Mouse (Mus musculus) liver, embryonic 15.5 days (tissue): ENCODE results near the gene Gm10413. TPM values are rescaled to one million over a fixed set of nuclear protein-coding genes. Genes with fewer than 3 reads are reported as not detected.
"Not testable (repeated sequence)": the region's sequence is repeated elsewhere in the genome, so short reads cannot be mapped to it uniquely, and the experiment has no call there.

ENCODE experiments used
- ATAC-seq: fragments of 200-750 bp; cut with Nextera tagmentation; 2 replicates; pipeline ENCODE4 v1.8.0; 2017; ENCODE audit warnings: moderate number of reproducible peaks, mild to moderate bottlenecking, moderate library complexity; ENCODE audit not compliant: insufficient read depth
- H3K27ac ChIP-seq: fragments of 300-500 bp; sonication (generic); replicated peaks from 2 replicates; pipeline ENCODE4 v1.5.1; 2015; ENCODE audit warnings: mild to moderate bottlenecking, inconsistent platforms
- H3K27me3 ChIP-seq: fragments of 300-500 bp; sonication (generic); 2 replicates; pipeline ENCODE4 v1.6.1; 2015; ENCODE audit warnings: mild to moderate bottlenecking, inconsistent platforms
- H3K36me3 ChIP-seq: fragments of 300-500 bp; sonication (generic); replicated peaks from 2 replicates; pipeline ENCODE4 v1.6.1; 2015; ENCODE audit warnings: moderate library complexity, mild to moderate bottlenecking, inconsistent platforms
- H3K4me1 ChIP-seq: fragments of 300-500 bp; sonication (generic); replicated peaks from 2 replicates; pipeline ENCODE4 v1.6.1; 2015; ENCODE audit warnings: inconsistent platforms
- H3K4me2 ChIP-seq: fragments of 300-500 bp; sonication (generic); 2 replicates; pipeline ENCODE4 v1.6.1; 2015; ENCODE audit warnings: moderate library complexity, mild to moderate bottlenecking, inconsistent platforms
- H3K4me3 ChIP-seq: fragments of 300-500 bp; sonication (generic); replicated peaks from 2 replicates; pipeline ENCODE4 v1.5.1; 2015; ENCODE audit warnings: mild to moderate bottlenecking, inconsistent platforms
- H3K9ac ChIP-seq: fragments of 300-500 bp; sonication (generic); 2 replicates; pipeline ENCODE4 v1.6.1; 2015; ENCODE audit warnings: moderate library complexity, mild to moderate bottlenecking, inconsistent platforms
- H3K9me3 ChIP-seq: fragments of 300-500 bp; sonication (generic); replicated peaks from 2 replicates; pipeline ENCODE4 v1.6.1; 2016; ENCODE audit warnings: inconsistent platforms
- WGBS: fragments of 180-500 bp; shearing (Covaris S2); methylation state at CpG from one replicate; pipeline ENCODE4 v1.1.7; 2015; ENCODE audit warnings: mixed read lengths; ENCODE audit not compliant: insufficient replicate concordance; 5-methylcytosine and 5-hydroxymethylcytosine counted together
- polyA plus RNA-seq: library from polyadenylated mRNA; unstranded; fragments of >200 nt; fragmentation: Nextera tagmentation; extraction: Ambion mirVana; gene quantifications from 2 replicates; pipeline ENCODE4 v1.2.1, GENCODE M21; 2015

Gm10413 gene
- not detected in 2 replicates for polyA plus RNA-seq

- H3K27me3 ChIP-seq, H3K9ac ChIP-seq, H3K4me2 ChIP-seq, H3K27ac ChIP-seq, ATAC-seq, H3K9me3 ChIP-seq, H3K36me3 ChIP-seq, H3K4me1 ChIP-seq, H3K4me3 ChIP-seq: not testable (repeated sequence)
- no CpG with 5 or more reads among the region's 2 CpGs for WGBS
These were observed at the start of gene Gm10413 for GRCm38 (mm10) chr14:3394793-3395192. Gene Gm10413 (plus strand): TSS chr14:3395093.

DNA sequence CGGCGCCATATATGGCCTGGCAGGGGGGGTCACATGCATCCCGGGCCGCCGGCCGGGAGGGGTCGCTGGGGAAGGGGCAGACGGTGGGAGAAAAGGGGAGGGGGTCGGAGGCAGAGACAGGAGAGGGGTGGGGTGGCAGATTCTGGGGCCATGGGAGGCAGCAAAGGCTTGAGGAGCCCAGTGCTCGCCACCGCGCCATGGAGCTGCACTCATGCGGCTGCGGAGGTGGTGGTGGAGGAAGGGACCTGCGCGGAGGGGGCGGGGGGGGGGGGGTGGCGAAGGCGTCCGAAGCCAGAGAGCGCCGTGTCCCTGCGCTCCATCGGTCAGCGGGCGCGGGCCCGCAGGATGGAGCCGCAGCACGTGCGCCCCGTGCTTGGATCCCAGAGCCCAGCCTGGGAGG is 17.4 kb downstream of the Gm10413 start, which contains the start of gene Gm10409:
Gene Gm10409, plus strand, starts transcription at position 301 of the 400 bp plus-strand sequence.
- not testable (repeated sequence) for H3K4me3 ChIP-seq, H3K36me3 ChIP-seq, ATAC-seq, H3K4me1 ChIP-seq, H3K4me2 ChIP-seq, H3K9me3 ChIP-seq, H3K9ac ChIP-seq, H3K27me3 ChIP-seq, H3K27ac ChIP-seq
- WGBS = no CpG with 5 or more reads among the region's 32 CpGs

DNA sequence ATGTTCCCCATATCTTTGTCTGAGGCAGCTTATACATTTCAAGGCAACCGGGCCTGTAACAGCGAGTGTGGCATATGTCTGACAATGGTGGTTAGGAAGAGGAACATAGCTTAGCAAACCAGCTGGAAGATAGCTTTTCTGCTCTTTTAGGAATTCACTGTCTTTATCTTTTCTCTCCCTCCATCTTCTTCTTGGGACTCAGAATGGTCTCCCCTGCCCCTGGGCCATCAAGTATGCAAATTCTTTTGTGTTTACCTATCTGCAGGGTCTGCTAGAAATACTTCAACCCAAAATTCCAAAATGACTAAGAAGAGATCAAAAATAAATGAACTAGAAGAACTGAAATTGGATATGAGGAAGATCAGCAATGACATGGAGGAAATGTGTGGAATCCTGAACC is 32.9 kb downstream of the Gm10413 start, which contains the start of gene Gm3005:
Gene Gm3005, plus strand, starts transcription at position 301 of the 400 bp plus-strand sequence.
- ATAC-seq, H3K27me3 ChIP-seq, H3K9ac ChIP-seq, H3K4me3 ChIP-seq, H3K36me3 ChIP-seq, H3K27ac ChIP-seq, H3K4me2 ChIP-seq, H3K4me1 ChIP-seq, H3K9me3 ChIP-seq: not testable (repeated sequence)
- WGBS = no CpG with 5 or more reads among the region's 2 CpGs

GRCm38 (mm10) chr14:3449079-3449478 is 54.2 kb downstream of the Gm10413 start, which contains the start of gene Gm10408:
Gene Gm10408 (plus strand): TSS chr14:3449379.
- H3K4me3 ChIP-seq, H3K4me1 ChIP-seq, H3K9me3 ChIP-seq, H3K36me3 ChIP-seq, H3K27me3 ChIP-seq, ATAC-seq, H3K9ac ChIP-seq, H3K27ac ChIP-seq, H3K4me2 ChIP-seq: not testable (repeated sequence)
- no CpG with 5 or more reads among the region's 3 CpGs for WGBS

Other genes starting within 250 kb of the Gm10413 start
- not detected in 2 replicates for gene Gm5795, start 206.8 kb upstream of the Gm10413 start, polyA plus RNA-seq
- 0.10 and 0.13 TPM in 2 replicates for gene D830030K20Rik, start 186.6 kb upstream of the Gm10413 start, polyA plus RNA-seq
- not detected in 2 replicates for gene Gm2956, start 62.5 kb upstream of the Gm10413 start, polyA plus RNA-seq
- gene Gm10409, start 17.5 kb downstream of the Gm10413 start, polyA plus RNA-seq = not detected in 2 replicates
- gene Gm3005, start 33.0 kb downstream of the Gm10413 start, polyA plus RNA-seq = not detected in 2 replicates
- gene Gm10408, start 54.3 kb downstream of the Gm10413 start, polyA plus RNA-seq = not detected in 2 replicates
- not detected in 2 replicates for gene Gm3012, start 239.4 kb downstream of the Gm10413 start, polyA plus RNA-seq